Mouse (Mus musculus): ENCODE measurements around the gene Trpv2. TPM values are rescaled to one million over a fixed set of nuclear protein-coding genes. Genes with fewer than 3 reads are reported as not detected.

Gene Trpv2
- polyA plus RNA-seq, 1 experiment from 2014 or later: 8.9 TPM

DNA sequence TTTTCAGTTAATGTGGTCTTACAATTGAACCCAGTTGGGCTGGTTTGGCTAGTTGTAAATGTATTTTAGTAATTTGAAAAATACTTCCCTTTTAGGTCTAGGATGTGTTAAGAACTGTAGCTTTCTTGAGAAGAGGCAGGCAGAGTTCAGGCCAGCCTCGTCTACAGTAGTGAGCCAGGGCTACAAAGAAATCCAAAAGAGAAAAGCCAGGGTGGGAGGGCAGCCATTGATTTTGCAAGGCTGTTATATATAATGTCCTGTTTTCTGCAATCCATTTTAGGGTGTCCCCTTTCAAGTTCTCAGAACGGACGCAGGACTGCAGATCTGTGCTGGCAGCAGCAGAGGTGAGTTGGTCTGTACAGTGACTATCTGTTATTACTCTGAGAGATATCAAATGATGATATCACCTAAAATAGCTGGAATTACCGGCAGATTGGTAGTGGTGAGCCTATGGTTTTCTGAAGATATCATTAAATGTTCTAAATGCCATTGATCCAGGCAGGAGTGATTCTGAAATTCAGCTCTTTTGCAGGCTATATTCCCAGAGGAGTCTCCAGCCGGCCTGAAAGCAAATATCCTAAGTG is 29.9 kb downstream of the Trpv2 start:
- Histone ChIP-seq H3K27me3 (ENCODE audit: control insufficient read depth, insufficient read depth, low read length) (no peaks in the 10 kb centered on the region), H3K27ac (ENCODE audit: low read depth, low read length) (peak overlapping the region; percentile 54; the same call in 1 of the 2 replicates), H3K4me1 (replicated peaks; ENCODE audit: control insufficient read depth, insufficient read depth, low read length) (peaks cover 6% of the 10 kb centered on the region), H3K9me3 (ENCODE audit: control insufficient read depth, low read length) (no peaks in the 10 kb centered on the region), H3K9ac (ENCODE audit: low read depth, low read length) (peak overlapping the region; percentile 98), H3K4me2 (replicated peaks; ENCODE audit: low read depth, low read length) (peak overlapping the region; percentile 74), H3K36me3 (ENCODE audit: control insufficient read depth, insufficient read depth, low read length) (peaks cover 18% of the 10 kb centered on the region), H3K4me3 (ENCODE audit: low read depth, low read length) (peak overlapping the region; percentile 71)
- DNase-seq (ENCODE audit: low spot score): peak; percentile 23
- WGBS: 21% methylated on average over 5 of the region's 5 CpGs
- ATAC-seq (ENCODE audit: low FRiP score): no peak

DNA sequence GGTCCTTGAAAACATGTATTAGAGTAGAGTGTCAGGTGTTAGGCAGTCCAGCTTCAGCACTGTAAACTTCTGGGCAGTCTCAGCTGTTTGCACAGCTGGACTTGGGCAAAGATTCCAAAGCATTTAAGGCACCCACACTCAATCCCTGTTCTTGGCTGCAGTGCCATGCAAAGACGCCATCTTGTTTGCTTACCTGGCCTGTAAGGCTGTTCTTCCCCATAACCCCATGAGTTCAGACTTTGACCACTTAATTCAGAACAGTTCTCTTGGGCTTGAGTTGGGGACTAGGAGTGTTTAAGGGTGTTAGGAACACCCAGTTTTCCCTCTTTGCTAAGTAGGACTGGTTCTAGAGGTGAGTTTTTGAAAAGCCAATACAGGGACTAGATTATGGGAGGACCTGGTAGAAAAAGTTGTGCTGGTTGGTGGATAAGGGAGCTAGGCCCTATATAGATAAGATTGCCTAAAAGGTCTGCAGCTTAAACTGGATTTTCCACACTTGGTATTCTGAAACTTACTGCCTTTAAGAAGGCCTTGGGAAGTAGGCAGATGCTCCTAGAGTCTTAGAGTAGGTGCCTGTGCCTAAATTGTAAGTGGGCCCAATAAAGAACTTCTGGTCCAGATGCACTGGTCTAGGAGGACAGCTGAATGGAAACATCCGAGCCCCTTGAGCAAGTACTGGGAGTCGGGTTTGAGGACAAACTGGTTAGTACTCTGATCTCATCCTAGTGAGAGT is 30.8 kb downstream of the Trpv2 start:
- H3K4me2 ChIP-seq (replicated peaks; ENCODE audit: low read depth, low read length): no peak overlapping the region; the same call in 1 of the 2 replicates
- ATAC-seq (ENCODE audit: low FRiP score): no peak
- peak; percentile 21 for DNase-seq (ENCODE audit: low spot score)
- no peaks in the 10 kb centered on the region for H3K9me3 ChIP-seq (ENCODE audit: control insufficient read depth, low read length)
- 0 out of 2 replicates have a peak overlapping the region, but pooled peaks have one; percentile 15 for H3K4me3 ChIP-seq (ENCODE audit: low read depth, low read length)
- no peak overlapping the region for H3K27ac ChIP-seq (ENCODE audit: low read depth, low read length)
- H3K4me1 ChIP-seq (replicated peaks; ENCODE audit: control insufficient read depth, insufficient read depth, low read length): peaks cover 6% of the 10 kb centered on the region
- no peaks in the 10 kb centered on the region for H3K27me3 ChIP-seq (ENCODE audit: control insufficient read depth, insufficient read depth, low read length)
- H3K9ac ChIP-seq (ENCODE audit: low read depth, low read length): peak overlapping the region; percentile 98; the same call in 1 of the 2 replicates
- H3K36me3 ChIP-seq (ENCODE audit: control insufficient read depth, insufficient read depth, low read length): peaks cover 18% of the 10 kb centered on the region
- 22% methylated on average over 3 of the region's 3 CpGs for WGBS

DNA sequence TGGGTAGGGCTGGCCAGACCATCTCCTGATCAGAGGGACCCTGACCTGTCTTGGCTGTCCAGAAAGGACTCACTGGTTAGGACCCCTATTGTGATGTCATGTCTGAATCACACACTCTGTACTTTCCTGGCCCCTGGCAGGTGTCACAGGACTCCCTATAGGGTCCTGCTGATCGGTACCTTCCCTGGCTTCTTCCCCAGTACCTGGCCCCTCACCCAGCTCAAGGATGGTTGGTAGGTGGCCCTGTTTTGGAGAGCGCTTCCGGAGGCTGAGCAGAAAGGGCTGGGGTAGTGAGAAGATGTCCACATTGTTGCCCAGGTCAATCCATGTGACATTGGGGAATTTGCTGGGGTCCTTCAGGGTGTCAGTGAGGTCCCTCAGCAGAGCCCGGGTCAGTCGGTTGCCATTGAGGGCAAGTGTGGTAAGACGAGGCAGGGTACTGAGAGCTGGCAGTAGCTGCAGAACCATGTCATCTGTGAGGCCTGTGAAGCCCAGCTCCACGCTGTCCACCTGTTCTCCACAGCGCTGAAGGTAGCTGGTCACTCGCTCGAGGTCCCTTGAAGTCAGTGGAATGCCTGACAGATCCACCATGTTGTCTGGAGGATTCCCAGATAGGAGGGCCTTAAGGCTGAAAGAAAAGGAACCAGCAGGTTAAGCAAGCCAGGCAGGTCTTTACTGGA is 31.5 kb downstream of the Trpv2 start:
- DNase-seq (ENCODE audit: low spot score) (peak; percentile 26), ATAC-seq (ENCODE audit: low FRiP score) (no peak)
- no peak overlapping the region for H3K4me3 ChIP-seq (ENCODE audit: low read depth, low read length)
- H3K4me1 ChIP-seq (replicated peaks; ENCODE audit: control insufficient read depth, insufficient read depth, low read length): peaks cover 6% of the 10 kb centered on the region
- peak overlapping the region; percentile 8; the same call in 1 of the 2 replicates for H3K27ac ChIP-seq (ENCODE audit: low read depth, low read length)
- WGBS: 43% methylated on average over 10 of the region's 10 CpGs
- H3K9me3 ChIP-seq (ENCODE audit: control insufficient read depth, low read length): no peaks in the 10 kb centered on the region
- no peaks in the 10 kb centered on the region for H3K27me3 ChIP-seq (ENCODE audit: control insufficient read depth, insufficient read depth, low read length)
- peaks cover 18% of the 10 kb centered on the region for H3K36me3 ChIP-seq (ENCODE audit: control insufficient read depth, insufficient read depth, low read length)
- no peak overlapping the region for H3K4me2 ChIP-seq (replicated peaks; ENCODE audit: low read depth, low read length)
- peak overlapping the region; percentile 20; the same call in 1 of the 2 replicates for H3K9ac ChIP-seq (ENCODE audit: low read depth, low read length)

DNA sequence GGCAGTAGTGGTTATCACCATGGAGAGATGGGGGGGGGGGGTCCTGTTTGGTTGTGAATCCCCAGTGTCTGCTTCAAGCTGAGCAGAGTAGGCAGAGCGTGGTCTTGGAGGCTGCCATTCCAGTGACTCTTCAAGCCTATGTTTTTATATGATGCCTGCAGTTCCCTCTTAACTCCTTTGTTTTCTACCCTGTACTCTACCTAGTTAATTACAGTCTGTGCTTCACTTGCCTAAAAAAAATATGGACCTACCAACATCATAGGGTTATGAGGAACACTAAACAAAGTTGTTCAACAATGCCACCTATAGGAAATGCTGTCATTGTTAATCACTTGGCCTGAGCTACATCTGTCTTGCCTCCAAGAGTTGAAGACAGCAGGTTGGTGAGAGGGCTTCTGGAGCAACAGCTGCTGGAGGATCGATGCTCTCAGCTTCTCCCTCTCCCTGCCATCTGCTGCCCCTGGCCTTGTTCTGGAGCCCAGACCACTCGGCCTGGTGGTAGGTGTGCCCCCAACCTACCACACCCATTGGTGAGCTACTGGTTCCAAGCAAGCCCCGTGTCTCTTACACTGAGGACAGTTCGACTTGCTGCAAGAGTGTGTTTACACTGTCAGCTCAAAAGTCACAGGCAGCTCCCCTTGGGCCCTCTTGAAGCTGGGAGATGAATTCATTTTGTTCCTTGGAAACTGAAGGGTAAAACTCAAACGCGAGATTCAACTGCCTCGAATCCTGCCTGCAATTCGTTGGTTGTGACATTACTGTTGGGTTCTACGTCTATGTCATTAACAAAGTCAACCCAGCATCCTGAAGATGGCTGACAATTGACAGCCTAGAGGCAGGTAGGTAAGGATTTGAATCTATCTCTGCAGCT is 32.2 kb downstream of the Trpv2 start:
- H3K4me1 ChIP-seq (replicated peaks; ENCODE audit: control insufficient read depth, insufficient read depth, low read length): peaks cover 6% of the 10 kb centered on the region
- H3K27ac ChIP-seq (ENCODE audit: low read depth, low read length): peak overlapping the region; percentile 8; the same call in 1 of the 2 replicates
- H3K9me3 ChIP-seq (ENCODE audit: control insufficient read depth, low read length): no peaks in the 10 kb centered on the region
- WGBS: 64% methylated on average over 10 of the region's 10 CpGs
- H3K36me3 ChIP-seq (ENCODE audit: control insufficient read depth, insufficient read depth, low read length): peaks cover 18% of the 10 kb centered on the region
- H3K4me3 ChIP-seq (ENCODE audit: low read depth, low read length): no peak overlapping the region
- no peaks in the 10 kb centered on the region for H3K27me3 ChIP-seq (ENCODE audit: control insufficient read depth, insufficient read depth, low read length)
- H3K4me2 ChIP-seq (replicated peaks; ENCODE audit: low read depth, low read length): no peak overlapping the region
- H3K9ac ChIP-seq (ENCODE audit: low read depth, low read length): no peak overlapping the region
- ATAC-seq (ENCODE audit: low FRiP score) (no peak), DNase-seq (ENCODE audit: low spot score) (peak; percentile 25)

DNA sequence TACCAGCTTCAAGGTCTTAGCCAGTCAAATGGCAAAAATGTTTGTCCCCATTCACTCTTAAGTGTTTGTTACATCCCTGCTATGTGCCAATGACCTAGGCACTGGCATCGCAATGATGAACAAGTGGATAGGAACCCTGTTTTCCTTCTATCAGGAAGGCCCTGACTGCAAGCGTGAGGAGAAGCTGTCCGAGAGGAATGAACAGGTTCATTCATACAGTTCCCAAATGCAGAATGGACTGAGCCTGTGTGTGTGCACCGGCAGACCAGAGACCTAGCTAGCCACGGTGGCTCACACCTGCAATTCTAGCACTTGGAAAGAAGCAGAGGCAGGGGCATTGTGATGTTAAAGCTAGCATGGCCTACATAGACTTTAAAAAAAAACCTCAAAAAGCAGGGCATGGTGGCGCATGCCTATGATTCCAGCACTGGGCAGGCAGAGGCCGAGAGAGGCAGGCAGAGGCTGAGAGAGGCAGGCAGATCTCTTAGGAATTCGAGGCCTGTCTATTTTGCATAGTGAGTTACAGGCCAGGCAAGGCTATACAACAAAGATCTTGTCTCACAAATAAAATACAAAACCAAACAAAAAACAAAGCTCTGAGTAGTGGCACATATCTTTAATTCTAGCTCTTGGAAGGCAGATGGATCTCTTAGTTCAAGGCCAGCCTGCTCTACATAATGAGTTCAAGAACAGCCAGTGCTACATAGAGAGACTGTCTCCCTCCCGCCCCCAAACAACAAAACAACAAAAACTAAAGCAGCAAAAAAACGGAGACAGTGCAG is 33.1 kb downstream of the Trpv2 start:
- Histone ChIP-seq H3K4me2 (replicated peaks; ENCODE audit: low read depth, low read length) (no peak overlapping the region), H3K4me3 (ENCODE audit: low read depth, low read length) (no peak overlapping the region), H3K36me3 (ENCODE audit: control insufficient read depth, insufficient read depth, low read length) (peaks cover 18% of the 10 kb centered on the region), H3K27ac (ENCODE audit: low read depth, low read length) (0 out of 2 replicates have a peak overlapping the region, but pooled peaks have one; percentile 36), H3K27me3 (ENCODE audit: control insufficient read depth, insufficient read depth, low read length) (no peaks in the 10 kb centered on the region), H3K9ac (ENCODE audit: low read depth, low read length) (no peak overlapping the region), H3K4me1 (replicated peaks; ENCODE audit: control insufficient read depth, insufficient read depth, low read length) (peaks cover 8% of the 10 kb centered on the region), H3K9me3 (ENCODE audit: control insufficient read depth, low read length) (no peaks in the 10 kb centered on the region)
- 68% methylated on average over 10 of the region's 10 CpGs for WGBS
- ATAC-seq (ENCODE audit: low FRiP score) (no peak), DNase-seq (ENCODE audit: low spot score) (no peak)

DNA sequence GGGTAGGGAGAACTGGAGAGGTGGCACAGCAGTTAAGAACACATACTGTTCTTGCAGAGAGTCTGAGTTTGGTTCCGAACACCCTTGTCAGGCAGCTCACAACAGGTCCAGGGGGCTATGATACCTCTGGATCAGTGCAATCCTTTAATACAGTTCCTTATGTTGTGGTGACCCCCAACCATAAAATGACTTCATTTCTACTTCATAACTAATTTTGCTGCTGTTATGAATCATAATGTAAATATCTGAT is 33.6 kb downstream of the Trpv2 start:
- 100% methylated on average over 1 of the region's 1 CpGs for WGBS
- Histone ChIP-seq H3K9me3 (ENCODE audit: control insufficient read depth, low read length) (no peaks in the 10 kb centered on the region), H3K4me3 (ENCODE audit: low read depth, low read length) (no peak overlapping the region), H3K9ac (ENCODE audit: low read depth, low read length) (no peak overlapping the region), H3K36me3 (ENCODE audit: control insufficient read depth, insufficient read depth, low read length) (peaks cover 18% of the 10 kb centered on the region), H3K27ac (ENCODE audit: low read depth, low read length) (no peak overlapping the region), H3K4me1 (replicated peaks; ENCODE audit: control insufficient read depth, insufficient read depth, low read length) (peaks cover 13% of the 10 kb centered on the region), H3K4me2 (replicated peaks; ENCODE audit: low read depth, low read length) (no peak overlapping the region), H3K27me3 (ENCODE audit: control insufficient read depth, insufficient read depth, low read length) (no peaks in the 10 kb centered on the region)
- ATAC-seq (ENCODE audit: low FRiP score) (no peak), DNase-seq (ENCODE audit: low spot score) (no peak)

DNA sequence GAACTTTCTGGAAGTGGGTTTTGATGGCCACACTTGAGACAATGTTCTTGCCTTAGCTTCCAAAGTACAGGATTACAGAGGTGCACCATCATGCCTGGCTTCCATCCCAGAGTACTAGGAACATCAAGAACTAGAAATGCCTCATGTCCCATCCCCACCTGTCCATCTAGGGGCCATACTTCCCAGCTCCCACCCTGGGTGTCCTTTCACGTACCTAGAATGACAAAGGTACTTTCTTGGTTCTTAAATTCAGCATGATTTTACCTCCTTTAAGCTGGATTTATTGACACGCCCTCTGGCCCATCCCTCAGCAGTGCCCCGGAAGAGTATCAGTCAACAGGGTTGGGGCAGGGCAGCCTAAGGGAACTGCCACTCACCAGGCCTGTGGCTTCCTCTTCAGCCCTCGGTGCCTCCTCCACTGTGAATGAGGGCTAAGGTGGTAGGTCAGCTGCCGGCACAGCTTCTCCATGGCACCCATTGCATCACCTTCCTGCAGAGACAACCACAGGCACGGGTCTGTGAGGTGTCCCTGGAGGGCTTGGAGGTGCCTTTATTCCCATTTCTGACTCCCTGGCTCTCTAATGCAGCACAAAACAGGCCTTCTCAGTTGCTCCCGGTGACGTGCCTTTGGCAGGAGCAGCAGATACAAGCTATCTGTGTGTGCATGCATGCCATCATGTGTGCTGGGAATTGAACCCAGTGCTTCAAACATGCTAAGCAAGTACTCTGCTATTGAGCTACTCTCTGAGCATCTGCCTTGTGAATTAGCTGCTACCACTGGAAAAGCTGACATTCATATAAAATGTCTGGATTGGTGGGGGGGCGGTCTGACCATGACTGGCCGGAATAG is 34.8 kb downstream of the Trpv2 start:
- Histone ChIP-seq H3K36me3 (ENCODE audit: control insufficient read depth, insufficient read depth, low read length) (peaks cover 16% of the 10 kb centered on the region), H3K27me3 (ENCODE audit: control insufficient read depth, insufficient read depth, low read length) (no peaks in the 10 kb centered on the region), H3K4me2 (replicated peaks; ENCODE audit: low read depth, low read length) (no peak overlapping the region), H3K4me3 (ENCODE audit: low read depth, low read length) (no peak overlapping the region), H3K9me3 (ENCODE audit: control insufficient read depth, low read length) (no peaks in the 10 kb centered on the region), H3K9ac (ENCODE audit: low read depth, low read length) (no peak overlapping the region), H3K4me1 (replicated peaks; ENCODE audit: control insufficient read depth, insufficient read depth, low read length) (peaks cover 13% of the 10 kb centered on the region), H3K27ac (ENCODE audit: low read depth, low read length) (no peak overlapping the region)
- ATAC-seq (ENCODE audit: low FRiP score) (no peak), DNase-seq (ENCODE audit: low spot score) (no peak)
- 80% methylated on average over 10 of the region's 10 CpGs for WGBS

All from hindbrain, embryonic 11.5 days (tissue).